Mouse (Mus musculus): Measurements from ENCODE around the gene Rassf7. TPM values are rescaled to one million over a fixed set of nuclear protein-coding genes. Genes with fewer than 3 reads are reported as not detected.

The Rassf7 gene
- polyA plus RNA-seq, 1 experiment from 2014 or later, result 16.1 TPM

DNA sequence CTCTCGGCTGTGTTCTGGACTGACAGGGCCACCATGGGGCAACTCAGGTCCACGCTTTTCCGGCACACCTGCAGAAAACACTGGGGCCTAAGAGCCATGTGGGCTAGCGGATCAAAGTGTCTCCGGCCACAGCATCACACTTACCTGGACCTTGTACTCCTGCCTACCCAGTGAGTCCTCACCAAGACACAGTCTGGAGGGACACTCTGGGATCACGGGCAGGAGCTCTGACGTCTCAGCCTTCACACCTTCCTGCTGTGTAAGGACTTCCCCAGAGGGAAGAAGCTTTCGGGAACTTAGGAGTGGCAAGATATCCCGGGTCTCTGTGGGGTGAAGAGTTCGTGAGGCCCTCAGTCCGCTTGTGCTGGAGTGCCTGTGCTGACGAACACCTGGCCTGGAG lies 5.5 kb upstream of the Rassf7 start:
- no peaks in the 10 kb centered on the region for H3K36me3 ChIP-seq (ENCODE audit: control insufficient read depth, insufficient read depth)
- no peak overlapping the region for H3K4me3 ChIP-seq (ENCODE audit: low read length)
- no peak overlapping the region for H3K4me2 ChIP-seq (ENCODE audit: low read depth, low read length)
- peaks cover 3% of the 10 kb centered on the region; the same call in 1 of the 2 replicates for H3K4me1 ChIP-seq (ENCODE audit: control insufficient read depth, insufficient read depth, low read length)
- no peak for ATAC-seq (replicated peaks; ENCODE audit: extremely low read depth, insufficient read depth, low FRiP score)
- H3K27me3 ChIP-seq (ENCODE audit: control insufficient read depth, insufficient read depth, low read length), result no peaks in the 10 kb centered on the region
- H3K9me3 ChIP-seq (replicated peaks; ENCODE audit: control insufficient read depth, low read length), result no peaks in the 10 kb centered on the region
- no peak overlapping the region for H3K9ac ChIP-seq (ENCODE audit: low read length)
- H3K27ac ChIP-seq (ENCODE audit: low read length), result no peak overlapping the region
- WGBS, result 59% methylated on average over 12 of the region's 12 CpGs

DNA sequence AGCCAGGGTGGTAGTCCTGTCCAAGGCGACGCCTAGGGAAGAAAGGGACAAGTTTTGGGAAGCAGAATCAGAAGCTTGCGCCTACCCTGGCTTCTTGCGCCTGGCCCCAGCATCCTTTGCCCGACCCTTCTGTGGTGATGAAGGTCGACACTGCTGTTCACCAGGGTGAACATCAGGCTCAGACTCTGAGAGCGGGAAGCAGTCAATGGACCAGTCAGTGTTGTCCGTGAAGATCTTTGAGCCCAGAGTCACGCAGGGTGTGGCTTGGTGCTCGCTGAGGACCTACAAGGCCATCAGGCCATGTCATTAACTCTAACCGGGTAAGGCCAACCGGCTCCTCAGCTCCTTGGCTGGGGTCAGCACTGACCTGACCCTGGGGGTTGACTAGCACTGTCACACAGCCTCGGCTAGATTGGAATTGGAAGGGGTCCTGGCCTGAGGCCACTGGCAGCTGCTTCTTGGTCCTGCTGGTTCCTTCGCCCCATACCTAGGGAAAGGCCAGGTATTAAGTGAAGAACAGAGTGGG lies 5.0 kb upstream of the Rassf7 start:
- H3K4me1 ChIP-seq (ENCODE audit: control insufficient read depth, insufficient read depth, low read length), result peaks cover 4% of the 10 kb centered on the region; the same call in 1 of the 2 replicates
- no peaks in the 10 kb centered on the region for H3K36me3 ChIP-seq (ENCODE audit: control insufficient read depth, insufficient read depth)
- H3K27me3 ChIP-seq (ENCODE audit: control insufficient read depth, insufficient read depth, low read length), result no peaks in the 10 kb centered on the region
- ATAC-seq (replicated peaks; ENCODE audit: extremely low read depth, insufficient read depth, low FRiP score), result no peak
- 85% methylated on average over 14 of the region's 14 CpGs for WGBS
- no peak overlapping the region for H3K27ac ChIP-seq (ENCODE audit: low read length)
- H3K4me2 ChIP-seq (ENCODE audit: low read depth, low read length), result no peak overlapping the region
- H3K9me3 ChIP-seq (replicated peaks; ENCODE audit: control insufficient read depth, low read length), result no peaks in the 10 kb centered on the region
- H3K9ac ChIP-seq (ENCODE audit: low read length), result no peak overlapping the region
- no peak overlapping the region for H3K4me3 ChIP-seq (ENCODE audit: low read length)

DNA sequence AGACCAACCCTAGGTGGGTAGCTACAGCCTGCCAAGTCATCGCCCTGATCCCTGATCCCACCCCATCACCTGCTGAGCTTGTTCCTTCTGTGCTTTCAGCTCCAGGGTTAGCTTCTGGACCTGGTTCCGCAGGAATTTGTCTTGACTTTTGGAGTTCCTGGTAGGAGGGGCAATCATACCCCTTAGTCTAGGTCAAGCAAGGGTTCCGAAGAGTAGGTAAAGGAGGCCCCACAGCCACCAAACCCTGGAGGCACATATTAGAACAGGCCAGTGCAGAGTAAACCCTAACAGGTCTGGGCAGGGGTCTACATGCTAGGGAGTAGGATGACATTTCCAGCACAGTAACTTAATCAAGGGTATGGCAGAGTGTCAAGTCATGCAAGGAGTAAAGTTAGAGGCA lies 2.5 kb upstream of the Rassf7 start:
- 79% methylated on average over 3 of the region's 3 CpGs for WGBS
- Histone ChIP-seq H3K9ac (ENCODE audit: low read length) (no peak overlapping the region), H3K9me3 (replicated peaks; ENCODE audit: control insufficient read depth, low read length) (no peaks in the 10 kb centered on the region), H3K36me3 (ENCODE audit: control insufficient read depth, insufficient read depth) (no peaks in the 10 kb centered on the region), H3K27ac (ENCODE audit: low read length) (no peak overlapping the region), H3K4me1 (ENCODE audit: control insufficient read depth, insufficient read depth, low read length) (peaks cover 12% of the 10 kb centered on the region; the same call in 1 of the 2 replicates), H3K4me3 (ENCODE audit: low read length) (no peak overlapping the region), H3K4me2 (ENCODE audit: low read depth, low read length) (no peak overlapping the region), H3K27me3 (ENCODE audit: control insufficient read depth, insufficient read depth, low read length) (no peaks in the 10 kb centered on the region)
- no peak for ATAC-seq (replicated peaks; ENCODE audit: extremely low read depth, insufficient read depth, low FRiP score)

GRCm38 (mm10) chr7:141213605-141214235 lies 1.9 kb upstream of the Rassf7 start, which contains the start of gene Lmntd2:
Lmntd2 (minus strand) TSS chr7:141214080.
- Histone ChIP-seq H3K36me3 (ENCODE audit: control insufficient read depth, insufficient read depth) (no peaks in the 10 kb centered on the region), H3K27ac (ENCODE audit: low read length) (no peak within 1 kb of the TSS), H3K4me3 (ENCODE audit: low read length) (peak within 1 kb of the TSS; percentile 79; the same call in 1 of the 2 replicates), H3K4me1 (ENCODE audit: control insufficient read depth, insufficient read depth, low read length) (peaks cover 12% of the 10 kb centered on the region; the same call in 1 of the 2 replicates), H3K9ac (ENCODE audit: low read length) (peak within 1 kb of the TSS; percentile 79), H3K4me2 (ENCODE audit: low read depth, low read length) (peak within 1 kb of the TSS; percentile 98), H3K27me3 (ENCODE audit: control insufficient read depth, insufficient read depth, low read length) (no peaks in the 10 kb centered on the region), H3K9me3 (replicated peaks; ENCODE audit: control insufficient read depth, low read length) (no peaks in the 10 kb centered on the region)
- no peak for ATAC-seq (replicated peaks; ENCODE audit: extremely low read depth, insufficient read depth, low FRiP score)
- 90% methylated on average over 11 of the region's 11 CpGs for WGBS

DNA sequence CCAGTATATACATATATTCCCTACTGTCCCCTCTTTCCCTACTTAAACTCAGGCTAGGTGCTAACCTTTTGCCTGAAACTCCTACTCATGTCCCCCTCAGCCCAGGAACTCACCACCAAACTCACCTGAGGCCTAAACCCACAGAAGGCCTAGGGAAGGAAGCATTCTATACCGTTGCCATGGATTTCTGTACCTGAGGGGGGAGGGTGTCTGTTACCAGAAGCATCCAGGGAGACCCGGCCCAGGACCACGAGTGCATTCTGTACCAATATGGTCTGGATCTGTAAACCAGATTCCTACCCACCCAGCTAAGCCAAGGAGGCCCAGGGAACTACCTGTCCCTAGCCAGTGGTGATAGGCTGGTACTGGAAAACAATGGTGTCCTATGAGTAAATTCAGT lies 1.4 kb upstream of the Rassf7 start:
- no peaks in the 10 kb centered on the region for H3K9me3 ChIP-seq (replicated peaks; ENCODE audit: control insufficient read depth, low read length)
- no peak overlapping the region for H3K27ac ChIP-seq (ENCODE audit: low read length)
- H3K36me3 ChIP-seq (ENCODE audit: control insufficient read depth, insufficient read depth), result no peaks in the 10 kb centered on the region; the same call in 1 of the 2 replicates
- ATAC-seq (replicated peaks; ENCODE audit: extremely low read depth, insufficient read depth, low FRiP score), result no peak
- H3K4me1 ChIP-seq (ENCODE audit: control insufficient read depth, insufficient read depth, low read length), result peaks cover 12% of the 10 kb centered on the region; the same call in 1 of the 2 replicates
- 77% methylated on average over 3 of the region's 3 CpGs for WGBS
- H3K4me2 ChIP-seq (ENCODE audit: low read depth, low read length), result no peak overlapping the region
- no peaks in the 10 kb centered on the region for H3K27me3 ChIP-seq (ENCODE audit: control insufficient read depth, insufficient read depth, low read length)
- H3K9ac ChIP-seq (ENCODE audit: low read length), result no peak overlapping the region
- H3K4me3 ChIP-seq (ENCODE audit: low read length), result no peak overlapping the region

DNA sequence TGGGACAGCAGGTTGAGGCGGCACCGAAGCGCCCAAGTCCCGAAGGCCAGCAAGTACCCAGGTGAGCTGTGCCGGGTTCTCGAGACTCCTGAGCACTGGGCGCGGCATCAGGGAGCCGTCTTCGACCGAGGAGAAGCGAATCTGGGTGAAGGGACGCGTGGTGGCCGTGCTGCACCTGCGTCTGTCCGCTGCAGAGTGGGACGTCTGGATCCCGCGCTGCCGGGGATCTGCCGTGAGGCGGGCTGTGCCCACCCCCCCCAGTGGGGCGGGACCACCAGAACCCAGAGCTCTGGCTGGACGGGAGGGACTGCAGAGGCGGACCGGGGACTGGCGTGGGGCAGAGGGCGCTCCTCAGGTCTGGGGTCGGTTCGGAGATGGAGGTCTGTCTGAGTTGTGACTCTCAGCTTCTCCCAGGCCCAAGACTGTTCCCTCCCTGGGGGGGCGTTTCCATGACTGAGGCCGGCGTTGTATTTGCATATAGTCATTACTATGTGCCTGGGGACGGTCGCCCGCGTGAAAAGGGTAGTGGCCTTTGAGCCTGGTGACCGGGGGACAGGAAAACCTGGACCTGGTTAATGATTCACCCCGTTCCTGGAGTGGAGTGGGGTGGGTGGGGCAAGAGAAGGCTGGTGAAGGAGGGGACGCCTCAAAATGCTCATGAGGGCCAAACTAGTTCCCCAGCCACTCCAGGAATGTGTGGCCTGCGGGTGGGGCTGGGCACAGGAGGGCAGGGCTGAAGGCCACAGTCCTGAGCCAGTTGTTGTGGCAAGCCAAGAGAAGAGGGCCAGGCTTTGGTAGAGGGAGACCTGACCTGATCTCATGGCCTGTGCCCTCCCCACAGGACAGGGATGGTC lies 447 bp downstream of the Rassf7 start:
- no peaks in the 10 kb centered on the region for H3K27me3 ChIP-seq (ENCODE audit: control insufficient read depth, insufficient read depth, low read length)
- peak overlapping the region; percentile 79 for H3K4me3 ChIP-seq (ENCODE audit: low read length)
- peak overlapping the region; percentile 80 for H3K27ac ChIP-seq (ENCODE audit: low read length)
- peak; percentile 64 for ATAC-seq (replicated peaks; ENCODE audit: extremely low read depth, insufficient read depth, low FRiP score)
- peak overlapping the region; percentile 98 for H3K4me2 ChIP-seq (ENCODE audit: low read depth, low read length)
- H3K9me3 ChIP-seq (replicated peaks; ENCODE audit: control insufficient read depth, low read length), result no peaks in the 10 kb centered on the region
- peak overlapping the region; percentile 79 for H3K9ac ChIP-seq (ENCODE audit: low read length)
- 1% methylated on average over 42 of the region's 42 CpGs for WGBS
- peaks cover 25% of the 10 kb centered on the region for H3K4me1 ChIP-seq (ENCODE audit: control insufficient read depth, insufficient read depth, low read length)
- no peaks in the 10 kb centered on the region; the same call in 1 of the 2 replicates for H3K36me3 ChIP-seq (ENCODE audit: control insufficient read depth, insufficient read depth)

GRCm38 (mm10) chr7:141216894-141217293 lies 1.2 kb downstream of the Rassf7 start:
- peaks cover 25% of the 10 kb centered on the region for H3K4me1 ChIP-seq (ENCODE audit: control insufficient read depth, insufficient read depth, low read length)
- WGBS, result 79% methylated on average over 11 of the region's 11 CpGs
- H3K9me3 ChIP-seq (replicated peaks; ENCODE audit: control insufficient read depth, low read length), result no peaks in the 10 kb centered on the region
- H3K4me3 ChIP-seq (ENCODE audit: low read length), result peak overlapping the region; percentile 79; the same call in 1 of the 2 replicates
- peak overlapping the region; percentile 79; the same call in 1 of the 2 replicates for H3K9ac ChIP-seq (ENCODE audit: low read length)
- no peak for ATAC-seq (replicated peaks; ENCODE audit: extremely low read depth, insufficient read depth, low FRiP score)
- peak overlapping the region; percentile 80; the same call in 1 of the 2 replicates for H3K27ac ChIP-seq (ENCODE audit: low read length)
- no peaks in the 10 kb centered on the region; the same call in 1 of the 2 replicates for H3K36me3 ChIP-seq (ENCODE audit: control insufficient read depth, insufficient read depth)
- no peaks in the 10 kb centered on the region for H3K27me3 ChIP-seq (ENCODE audit: control insufficient read depth, insufficient read depth, low read length)
- H3K4me2 ChIP-seq (ENCODE audit: low read depth, low read length), result peak overlapping the region; percentile 98

- ATAC-seq (replicated peaks; ENCODE audit: extremely low read depth, insufficient read depth, low FRiP score), result no peak
Measured at GRCm38 (mm10) chr7:141217343-141218013, 1.8 kb downstream of the Rassf7 start.

More at GRCm38 (mm10) chr7:141217343-141218013, 1.8 kb downstream of the Rassf7 start:
- Histone ChIP-seq H3K4me2 (ENCODE audit: low read depth, low read length) (no peak overlapping the region), H3K9ac (ENCODE audit: low read length) (no peak overlapping the region), H3K36me3 (ENCODE audit: control insufficient read depth, insufficient read depth) (no peaks in the 10 kb centered on the region; the same call in 1 of the 2 replicates), H3K9me3 (replicated peaks; ENCODE audit: control insufficient read depth, low read length) (no peaks in the 10 kb centered on the region), H3K4me1 (ENCODE audit: control insufficient read depth, insufficient read depth, low read length) (peaks cover 31% of the 10 kb centered on the region), H3K27ac (ENCODE audit: low read length) (no peak overlapping the region), H3K4me3 (ENCODE audit: low read length) (no peak overlapping the region), H3K27me3 (ENCODE audit: control insufficient read depth, insufficient read depth, low read length) (no peaks in the 10 kb centered on the region)
- 92% methylated on average over 17 of the region's 17 CpGs for WGBS
